Mouse (Mus musculus) embryonic facial prominence, embryonic 13.5 days (tissue): ENCODE results near the gene Psg16. TPM values are rescaled to one million over a fixed set of nuclear protein-coding genes. Genes with fewer than 3 reads are reported as not detected.
A peak's percentile ranks its signal among the peaks of the same experiment; 100 is the strongest.

ENCODE experiments used
- ATAC-seq: fragments of 200-750 bp; cut with Nextera tagmentation; 2 replicates; pipeline ENCODE4 v1.8.0; 2017; ENCODE audit warnings: low read depth; ENCODE audit not compliant: insufficient number of reproducible peaks, insufficient read depth, low FRiP score, low TSS enrichment
- H3K27ac ChIP-seq: fragments of 300-500 bp; sonication (generic); 2 replicates; pipeline ENCODE4 v1.5.1; 2015; ENCODE audit warnings: moderate library complexity, mild to moderate bottlenecking, inconsistent platforms
- H3K27me3 ChIP-seq: fragments of 300-500 bp; sonication (generic); 2 replicates; pipeline ENCODE4 v1.6.1; 2015; ENCODE audit warnings: mild to moderate bottlenecking, inconsistent platforms
- H3K36me3 ChIP-seq: fragments of 300-500 bp; sonication (generic); 2 replicates; pipeline ENCODE4 v1.6.1; 2015; ENCODE audit warnings: mild to moderate bottlenecking, inconsistent platforms
- H3K4me1 ChIP-seq: fragments of 300-500 bp; sonication (generic); 2 replicates; pipeline ENCODE4 v1.6.1; 2015; ENCODE audit warnings: inconsistent platforms
- H3K4me2 ChIP-seq: fragments of 300-500 bp; sonication (generic); 2 replicates; pipeline ENCODE4 v1.6.1; 2015; ENCODE audit warnings: moderate library complexity, mild to moderate bottlenecking, inconsistent platforms
- H3K4me3 ChIP-seq: fragments of 300-500 bp; sonication (generic); 2 replicates; pipeline ENCODE4 v1.5.1; 2015; ENCODE audit warnings: mild to moderate bottlenecking, inconsistent platforms
- H3K9ac ChIP-seq: fragments of 300-500 bp; sonication (generic); 2 replicates; pipeline ENCODE4 v1.6.1; 2015; ENCODE audit warnings: mild to moderate bottlenecking, inconsistent platforms
- H3K9me3 ChIP-seq: fragments of 300-500 bp; sonication (generic); 2 replicates; pipeline ENCODE4 v1.6.1; 2016; ENCODE audit warnings: inconsistent platforms
- WGBS: fragments of 180-500 bp; shearing (Covaris S2); methylation state at CpG from one replicate; pipeline ENCODE4 v1.1.7; 2015; ENCODE audit warnings: mixed read lengths; 5-methylcytosine and 5-hydroxymethylcytosine counted together
- polyA plus RNA-seq: library from polyadenylated mRNA; unstranded; fragments of >200 nt; fragmentation: Nextera tagmentation; extraction: Ambion mirVana; gene quantifications from 2 replicates; pipeline ENCODE4 v1.2.1, GENCODE M21; 2015

Gene Psg16
- polyA plus RNA-seq, 1 experiment from 2014 or later: 0.14 TPM

DNA sequence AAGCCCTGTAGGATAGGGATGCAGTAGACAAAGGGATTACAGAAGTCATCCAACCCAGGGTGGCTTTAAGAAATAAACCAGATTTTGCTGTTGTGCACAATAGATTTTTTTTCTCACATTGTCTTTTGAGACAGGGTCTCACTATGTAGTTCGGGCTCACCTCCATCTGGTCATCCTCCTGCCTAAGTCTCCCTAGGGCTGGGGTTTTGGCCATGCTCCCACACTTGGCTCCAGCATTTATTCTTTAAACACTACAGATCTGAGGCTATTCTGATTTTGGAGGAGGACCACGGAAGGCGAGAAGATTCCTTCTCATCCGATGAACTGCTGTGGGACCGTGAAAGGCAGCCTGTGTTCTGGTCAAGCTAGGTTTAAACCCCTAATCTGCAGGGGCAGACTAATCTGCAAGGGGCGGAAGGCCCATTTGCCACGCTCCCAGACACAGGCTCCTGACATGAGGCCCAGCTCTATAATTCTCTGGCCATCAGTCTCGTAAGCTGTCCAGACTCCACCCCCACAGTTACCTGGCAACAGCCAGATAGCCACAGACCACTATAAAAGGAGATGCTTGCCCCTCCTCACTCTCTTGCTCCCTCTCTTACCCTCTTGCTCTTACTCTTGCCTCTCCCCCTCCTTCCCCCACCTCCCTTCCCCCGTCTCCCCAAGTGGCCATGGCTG is 35.7 kb upstream of the Psg16 start:
- WGBS: 56% methylated on average over 9 of the region's 9 CpGs
- Histone ChIP-seq H3K27me3 (no peaks in the 10 kb centered on the region), H3K9ac (no peak overlapping the region), H3K4me1 (no peaks in the 10 kb centered on the region), H3K4me2 (no peak overlapping the region), H3K4me3 (no peak overlapping the region), H3K27ac (no peak overlapping the region), H3K9me3 (no peaks in the 10 kb centered on the region), H3K36me3 (peaks cover 85% of the 10 kb centered on the region)
- ATAC-seq: no peak

DNA sequence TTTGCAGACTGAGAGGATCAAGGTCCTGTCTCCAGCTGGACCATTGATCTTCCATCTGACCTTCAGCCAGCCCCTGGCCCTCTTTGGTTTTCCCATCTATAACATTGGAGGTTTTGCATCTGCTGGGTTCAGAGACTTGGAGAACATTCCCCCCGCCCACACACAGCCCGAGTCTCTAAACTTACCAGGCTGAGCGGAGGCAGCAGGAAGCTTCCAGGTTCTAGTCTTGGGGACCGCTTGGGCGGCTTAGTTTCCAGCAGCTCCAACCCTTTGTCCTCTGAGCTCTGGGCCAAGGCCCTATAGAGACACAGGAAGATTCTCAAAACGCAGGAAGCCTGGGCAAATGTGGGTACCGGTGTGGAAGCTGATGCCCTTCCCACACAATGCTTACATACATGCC is 34.5 kb upstream of the Psg16 start:
- H3K27me3 ChIP-seq: no peaks in the 10 kb centered on the region
- H3K4me1 ChIP-seq: no peaks in the 10 kb centered on the region
- ATAC-seq: no peak
- H3K27ac ChIP-seq: no peak overlapping the region
- H3K4me3 ChIP-seq: no peak overlapping the region
- 90% methylated on average over 7 of the region's 7 CpGs for WGBS
- H3K9me3 ChIP-seq: 0 out of 2 replicates have a peak, but pooled peaks cover 6% of the 10 kb centered on the region
- H3K4me2 ChIP-seq: no peak overlapping the region
- peaks cover 86% of the 10 kb centered on the region for H3K36me3 ChIP-seq
- H3K9ac ChIP-seq: no peak overlapping the region

DNA sequence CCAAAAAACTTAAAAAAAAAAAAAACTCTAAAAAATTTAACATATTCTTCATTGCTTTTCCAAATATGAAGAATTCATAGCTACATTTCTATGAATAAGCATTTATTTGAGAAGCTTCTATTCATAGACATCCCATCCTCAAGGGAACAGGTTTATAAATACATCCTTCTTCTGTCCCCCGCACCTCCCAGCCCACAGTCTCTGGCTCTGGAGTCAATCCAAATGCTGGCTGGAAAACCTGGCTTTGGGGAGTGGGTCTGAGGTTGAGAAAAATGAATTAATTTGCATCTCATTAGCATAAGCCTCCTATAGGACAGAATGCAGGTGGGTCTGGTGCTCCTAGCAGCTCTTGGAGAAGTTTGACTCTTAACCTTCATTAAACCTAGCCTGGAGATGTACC is 28.1 kb upstream of the Psg16 start:
- no peaks in the 10 kb centered on the region for H3K27me3 ChIP-seq
- ATAC-seq: no peak
- H3K9me3 ChIP-seq: 0 out of 2 replicates have a peak, but pooled peaks cover 6% of the 10 kb centered on the region
- H3K27ac ChIP-seq: no peak overlapping the region
- H3K4me3 ChIP-seq: no peak overlapping the region
- H3K4me2 ChIP-seq: no peak overlapping the region
- no peak overlapping the region for H3K9ac ChIP-seq
- 61% methylated on average over 1 of the region's 1 CpGs for WGBS
- peaks cover 70% of the 10 kb centered on the region for H3K36me3 ChIP-seq
- no peaks in the 10 kb centered on the region for H3K4me1 ChIP-seq

DNA sequence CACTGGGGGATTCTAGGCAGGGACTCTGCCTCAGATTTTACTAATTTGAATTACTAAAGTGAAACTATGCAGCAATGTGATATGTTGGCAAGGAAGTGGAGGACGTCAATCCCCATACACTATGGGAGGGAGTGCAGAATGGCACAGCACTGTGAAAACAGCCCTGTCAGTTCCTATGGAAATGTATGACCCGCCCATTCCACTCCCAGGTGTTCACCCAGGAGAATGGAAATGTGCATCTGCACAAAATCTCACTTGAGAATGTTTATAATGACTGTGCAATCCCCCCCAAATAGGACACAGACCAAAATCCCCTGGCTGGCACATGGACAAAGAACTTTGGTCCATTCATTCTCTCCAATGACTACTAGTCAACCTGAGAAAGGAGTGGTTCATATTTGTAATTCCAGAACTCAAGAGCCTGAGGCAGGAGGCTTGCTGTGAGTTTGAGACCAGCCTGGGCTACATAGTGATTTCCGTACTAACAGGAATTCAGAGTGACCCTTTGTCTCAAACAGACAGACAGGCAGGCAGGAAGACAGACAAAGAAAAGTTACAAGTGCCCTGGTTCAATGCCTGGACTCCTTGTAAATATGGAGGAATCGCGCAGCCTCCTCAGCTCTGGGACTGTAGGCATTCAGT is 26.7 kb upstream of the Psg16 start:
- WGBS: 86% methylated on average over 5 of the region's 5 CpGs
- H3K36me3 ChIP-seq: peaks cover 71% of the 10 kb centered on the region

GRCm38 (mm10) chr7:17048431-17049190 is 25.2 kb upstream of the Psg16 start:
- ATAC-seq: no peak
- Histone ChIP-seq H3K4me1 (no peaks in the 10 kb centered on the region), H3K36me3 (peaks cover 69% of the 10 kb centered on the region), H3K27ac (no peak overlapping the region), H3K4me3 (no peak overlapping the region), H3K27me3 (no peaks in the 10 kb centered on the region), H3K4me2 (no peak overlapping the region), H3K9ac (no peak overlapping the region), H3K9me3 (0 out of 2 replicates have a peak, but pooled peaks cover 5% of the 10 kb centered on the region)
- WGBS: 82% methylated on average over 10 of the region's 10 CpGs

More for the DNA sequence above, 26.7 kb upstream of the Psg16 start:
- Histone ChIP-seq H3K27ac (no peak overlapping the region), H3K4me1 (no peaks in the 10 kb centered on the region), H3K27me3 (no peaks in the 10 kb centered on the region), H3K9me3 (0 out of 2 replicates have a peak, but pooled peaks cover 6% of the 10 kb centered on the region), H3K4me2 (no peak overlapping the region), H3K4me3 (no peak overlapping the region), H3K9ac (no peak overlapping the region)
- ATAC-seq: no peak

GRCm38 (mm10) chr7:17050491-17050890 is 23.3 kb upstream of the Psg16 start:
- no peak overlapping the region for H3K9ac ChIP-seq
- no peaks in the 10 kb centered on the region for H3K27me3 ChIP-seq
- H3K4me3 ChIP-seq: no peak overlapping the region
- peaks cover under 1% of the 10 kb centered on the region for H3K4me1 ChIP-seq
- H3K36me3 ChIP-seq: peaks cover 69% of the 10 kb centered on the region
- no peak for ATAC-seq
- WGBS: 70% methylated on average over 11 of the region's 11 CpGs
- H3K9me3 ChIP-seq: 0 out of 2 replicates have a peak, but pooled peaks cover 5% of the 10 kb centered on the region
- H3K4me2 ChIP-seq: no peak overlapping the region
- H3K27ac ChIP-seq: no peak overlapping the region

DNA sequence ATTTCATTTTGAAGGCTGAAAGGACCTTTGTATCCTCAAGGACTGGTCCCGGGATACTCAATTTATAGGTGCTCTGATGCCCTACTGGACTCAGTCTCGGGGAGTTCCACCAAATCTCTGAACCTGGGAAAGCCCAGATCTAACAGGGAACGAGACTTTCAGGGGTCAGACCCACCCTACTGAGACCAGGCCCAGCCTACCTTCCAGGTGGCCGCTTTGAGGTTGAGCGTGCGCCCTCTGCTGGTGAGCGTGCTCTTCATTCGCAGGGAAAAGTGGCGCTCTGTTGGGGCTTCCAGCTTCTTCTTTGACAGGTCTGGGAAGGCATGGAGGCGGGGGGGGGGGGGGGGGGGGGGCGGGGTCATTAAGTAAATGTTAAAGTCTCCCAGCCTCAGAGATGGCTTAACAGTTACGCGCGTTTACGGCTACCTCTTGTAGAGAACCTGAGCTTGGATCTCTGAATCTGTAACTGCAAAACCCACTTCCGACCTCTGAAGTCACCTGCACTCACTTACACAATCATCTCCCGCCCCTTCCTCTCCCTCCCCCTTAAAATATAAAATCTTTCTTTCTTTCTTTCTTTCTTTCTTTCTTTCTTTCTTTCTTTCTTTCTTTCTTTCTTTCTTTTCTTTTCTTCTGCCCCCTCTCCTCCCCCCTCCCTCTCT is 22.8 kb upstream of the Psg16 start:
- Histone ChIP-seq H3K36me3 (peaks cover 69% of the 10 kb centered on the region), H3K9ac (no peak overlapping the region)
- WGBS: 10% methylated on average over 15 of the region's 17 CpGs

DNA sequence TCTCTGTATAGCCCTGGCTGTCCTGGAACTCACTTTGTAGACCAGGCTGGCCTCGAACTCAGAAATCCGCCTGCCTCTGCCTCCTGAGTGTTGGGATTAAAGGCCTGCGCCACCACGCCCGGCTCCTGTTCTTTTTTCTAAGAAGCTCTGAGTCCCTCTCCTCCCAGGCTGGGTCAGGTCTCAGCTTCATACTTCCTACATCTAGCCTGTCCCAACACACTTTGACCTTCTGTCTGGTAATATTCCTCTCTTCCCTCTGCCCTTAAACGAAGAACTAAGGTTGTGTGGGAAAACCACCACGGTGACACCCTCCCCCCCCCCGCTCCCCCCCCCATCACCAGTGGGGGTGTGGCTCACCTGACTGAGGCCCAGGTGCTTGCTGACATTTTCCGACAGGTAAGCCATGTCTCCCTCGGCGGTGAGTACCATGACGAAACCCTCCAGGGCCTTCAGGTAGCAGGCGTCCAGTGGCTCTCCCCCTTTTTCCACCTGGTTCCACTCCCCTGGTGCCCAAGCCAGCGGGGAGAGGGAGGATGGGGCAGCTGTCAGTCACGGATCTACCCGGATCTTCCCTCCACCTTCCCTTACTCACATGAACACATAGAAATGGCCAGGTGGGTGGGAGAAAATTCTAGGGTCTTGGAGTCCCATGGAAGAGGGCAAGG is 19.4 kb upstream of the Psg16 start:
- Histone ChIP-seq H3K27me3 (no peaks in the 10 kb centered on the region), H3K9me3 (0 out of 2 replicates have a peak, but pooled peaks cover 5% of the 10 kb centered on the region), H3K27ac (no peak overlapping the region), H3K36me3 (peaks cover 43% of the 10 kb centered on the region), H3K9ac (no peak overlapping the region), H3K4me1 (peaks cover 38% of the 10 kb centered on the region), H3K4me3 (no peak overlapping the region), H3K4me2 (no peak overlapping the region)
- ATAC-seq: no peak
- 84% methylated on average over 15 of the region's 16 CpGs for WGBS

More for the DNA sequence above, 22.8 kb upstream of the Psg16 start:
- ATAC-seq: peak; percentile 23; the same call in 1 of the 2 replicates
- H3K27ac ChIP-seq: no peak overlapping the region
- no peak overlapping the region for H3K4me2 ChIP-seq
- no peak overlapping the region for H3K4me3 ChIP-seq
- H3K9me3 ChIP-seq: 0 out of 2 replicates have a peak, but pooled peaks cover 5% of the 10 kb centered on the region
- peaks cover 7% of the 10 kb centered on the region for H3K4me1 ChIP-seq
- H3K27me3 ChIP-seq: no peaks in the 10 kb centered on the region

GRCm38 (mm10) chr7:17055287-17055946 is 18.4 kb upstream of the Psg16 start:
- Histone ChIP-seq H3K4me2 (peak overlapping the region; percentile 87), H3K4me3 (peak overlapping the region; percentile 53), H3K36me3 (peaks cover 35% of the 10 kb centered on the region), H3K27me3 (no peaks in the 10 kb centered on the region), H3K27ac (peak overlapping the region; percentile 97; the same call in 1 of the 2 replicates), H3K9me3 (0 out of 2 replicates have a peak, but pooled peaks cover 5% of the 10 kb centered on the region), H3K9ac (no peak overlapping the region), H3K4me1 (peaks cover 47% of the 10 kb centered on the region)
- ATAC-seq: no peak
- WGBS: 92% methylated on average over 4 of the region's 4 CpGs

DNA sequence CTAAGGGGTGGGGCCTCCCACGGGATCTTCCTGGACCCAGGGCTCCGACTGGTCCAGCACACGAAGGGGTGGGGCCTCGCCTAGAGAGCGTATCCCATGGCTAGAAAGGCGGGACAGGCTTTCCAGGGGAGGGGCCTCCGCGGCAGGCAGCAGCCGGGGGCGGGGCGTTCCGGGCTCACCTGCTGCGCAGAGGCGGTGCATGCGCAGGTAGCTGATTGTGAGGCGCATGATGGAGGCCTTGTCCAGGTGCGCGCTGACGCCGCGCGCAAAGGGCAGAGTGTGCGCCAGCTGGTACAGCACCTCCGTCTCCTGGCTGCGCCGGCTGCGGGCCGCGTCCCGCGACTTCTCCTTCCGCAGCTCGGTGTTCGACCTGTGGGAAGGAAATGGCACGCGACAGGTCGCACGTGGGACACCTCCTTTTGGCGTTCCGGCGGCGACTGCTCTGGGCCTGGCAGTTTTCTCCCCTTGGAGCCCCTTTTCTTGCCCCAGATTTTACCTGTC is 17.7 kb upstream of the Psg16 start:
- H3K4me1 ChIP-seq: peaks cover 55% of the 10 kb centered on the region
- H3K36me3 ChIP-seq: peaks cover 32% of the 10 kb centered on the region
- H3K9me3 ChIP-seq: 0 out of 2 replicates have a peak, but pooled peaks cover 5% of the 10 kb centered on the region
- peak; percentile 74 for ATAC-seq
- H3K4me2 ChIP-seq: peak overlapping the region; percentile 87
- H3K4me3 ChIP-seq: peak overlapping the region; percentile 53
- H3K27ac ChIP-seq: peak overlapping the region; percentile 97
- H3K27me3 ChIP-seq: no peaks in the 10 kb centered on the region
- H3K9ac ChIP-seq: peak overlapping the region; percentile 76
- WGBS: under 1% methylated on average over 42 of the region's 42 CpGs
